Mouse (Mus musculus): ENCODE results near the gene Cx3cr1.
"Not testable (repeated sequence)": the region's sequence is repeated elsewhere in the genome, so short reads cannot be mapped to it uniquely, and the experiment has no call there.

Gene Cx3cr1

GRCm38 (mm10) chr9:120069779-120070178, at the start of gene Cx3cr1:
Gene Cx3cr1 (minus strand): TSS chr9:120069879.
- in situ Hi-C loops (cut with MboI): no loop called here

DNA sequence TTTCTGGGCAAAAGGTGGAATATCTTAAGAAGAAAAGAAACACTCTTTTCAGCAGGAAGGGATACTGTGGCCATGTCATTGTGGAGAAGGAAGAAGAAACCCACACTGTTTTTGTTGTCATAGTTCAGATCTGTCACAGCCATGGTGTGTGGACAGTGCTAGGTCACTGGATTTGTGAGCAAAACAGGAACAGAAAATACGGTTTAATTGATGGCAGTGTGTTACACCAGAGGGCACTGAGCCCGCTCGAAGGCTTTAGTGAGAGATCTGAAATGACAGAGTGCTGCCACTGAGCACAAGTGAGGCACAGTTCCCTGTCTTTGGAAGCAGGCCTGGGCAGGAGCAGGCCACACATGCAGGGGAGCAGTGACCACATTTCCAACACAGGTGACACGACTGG, 48.5 kb upstream of the Cx3cr1 start:
- in situ Hi-C loops (cut with MboI): no loop called here

DNA sequence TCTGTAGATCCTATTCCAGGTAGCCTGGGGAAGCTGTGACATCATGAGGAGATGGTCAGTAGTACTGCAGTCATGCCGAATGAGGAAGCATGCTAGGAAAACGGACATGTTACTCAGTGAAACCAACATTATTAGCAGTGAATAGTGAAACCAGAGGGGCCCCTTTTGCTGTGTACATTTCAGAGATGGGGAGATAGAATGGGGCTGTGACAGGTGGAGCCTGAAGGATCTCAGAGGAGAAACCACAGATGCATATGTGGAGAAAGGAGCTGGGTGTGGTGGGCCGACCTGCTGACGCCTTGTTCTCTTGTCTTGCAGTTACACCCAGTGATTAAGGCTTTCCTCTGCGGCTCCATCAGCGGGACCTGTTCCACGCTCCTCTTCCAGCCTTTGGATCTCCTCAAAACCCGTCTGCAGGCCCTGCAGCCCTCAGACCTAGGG, 46.5 kb upstream of the Cx3cr1 start:
- in situ Hi-C loops (cut with MboI): no loop called here

- in situ Hi-C loops (cut with MboI): no loop called here
Measured at GRCm38 (mm10) chr9:120115580-120115979, 45.9 kb upstream of the Cx3cr1 start.

DNA sequence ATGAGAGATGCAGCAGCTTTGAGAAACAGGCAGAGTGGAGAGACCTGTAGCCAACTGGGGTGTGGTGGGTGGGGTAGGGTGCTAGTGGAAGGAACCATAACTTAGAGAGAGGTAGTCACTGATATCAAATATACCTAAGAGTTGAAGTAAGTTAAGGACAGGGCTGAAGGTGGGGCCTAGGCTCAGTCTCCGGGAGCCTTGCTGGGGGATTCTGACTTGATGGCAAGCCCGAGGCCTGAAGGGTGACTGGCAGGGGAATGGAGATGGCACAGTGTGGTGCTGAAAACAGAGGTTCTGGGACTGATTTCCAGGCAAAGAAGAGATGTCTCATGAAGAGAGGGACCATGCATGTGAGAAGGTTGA, 45.1 kb upstream of the Cx3cr1 start:
- in situ Hi-C loops (cut with MboI): no loop called here

- in situ Hi-C loops (cut with MboI): no loop called here
Measured at GRCm38 (mm10) chr9:120114051-120114788, 44.5 kb upstream of the Cx3cr1 start.

GRCm38 (mm10) chr9:120113456-120113855, 43.8 kb upstream of the Cx3cr1 start:
- in situ Hi-C loops (cut with MboI): no loop called here

DNA sequence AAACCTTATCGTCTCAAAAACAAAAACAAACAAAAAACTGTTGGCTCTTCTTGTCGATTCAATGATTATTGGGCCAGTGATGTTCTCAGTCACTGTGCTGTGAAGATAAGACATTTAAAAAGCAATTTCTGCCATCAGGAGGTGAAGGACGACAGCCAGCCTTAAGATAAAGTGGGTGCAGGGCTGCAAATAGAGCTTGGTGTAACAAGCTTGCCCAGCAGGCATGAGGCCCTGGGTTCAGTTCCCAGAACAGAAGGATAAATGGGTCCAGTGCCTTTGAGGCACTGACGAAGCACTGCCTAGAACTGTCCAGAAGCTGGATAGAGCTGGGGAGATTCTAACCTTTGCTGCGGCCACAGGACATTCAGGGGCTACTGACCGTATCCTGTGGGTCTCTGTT, 42.8 kb upstream of the Cx3cr1 start:
- in situ Hi-C loops (cut with MboI): no loop called here

DNA sequence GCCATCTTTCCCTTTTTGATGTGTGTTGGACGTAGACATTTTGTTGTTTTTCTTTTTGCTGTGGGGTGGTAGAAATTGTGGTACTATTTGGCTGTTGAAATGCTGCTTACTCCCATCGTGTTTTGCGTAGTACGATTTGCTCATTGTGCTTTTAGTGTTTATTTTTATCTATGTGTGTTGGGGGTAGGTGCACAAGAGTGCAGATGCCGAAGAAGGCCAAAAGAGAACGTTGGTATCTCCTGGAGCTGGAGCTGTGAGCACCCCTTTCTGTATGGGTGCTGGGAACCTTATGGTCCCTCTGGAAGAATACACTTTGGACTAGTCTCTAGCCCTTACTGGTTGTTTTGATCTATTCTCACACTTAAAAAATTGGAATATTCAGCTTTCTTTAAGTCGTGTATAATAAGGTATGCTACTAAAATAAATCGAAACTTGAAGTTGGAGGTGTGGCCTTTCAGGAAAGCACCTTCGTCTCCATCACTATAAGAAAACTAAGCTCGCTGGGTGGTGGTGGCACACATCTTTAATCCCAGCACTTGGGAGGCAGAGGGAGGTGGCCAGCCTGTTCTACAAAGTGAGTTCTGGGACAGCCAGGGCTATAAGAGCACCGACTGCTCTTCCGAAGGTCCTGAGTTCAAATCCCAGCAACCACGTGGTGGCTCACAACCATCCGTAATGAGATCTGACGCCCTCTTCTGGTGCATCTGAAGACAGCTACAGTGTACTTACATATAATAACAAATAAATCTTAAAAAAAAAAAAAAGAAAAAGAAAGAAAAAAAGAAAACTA, 41.7 kb upstream of the Cx3cr1 start:
- in situ Hi-C loops (cut with MboI): no loop called here

- in situ Hi-C loops (cut with MboI): no loop called here
Measured at GRCm38 (mm10) chr9:120110211-120111018, 40.7 kb upstream of the Cx3cr1 start, which contains the start of gene Slc25a38. Gene Slc25a38 (plus strand): TSS chr9:120110374.

DNA sequence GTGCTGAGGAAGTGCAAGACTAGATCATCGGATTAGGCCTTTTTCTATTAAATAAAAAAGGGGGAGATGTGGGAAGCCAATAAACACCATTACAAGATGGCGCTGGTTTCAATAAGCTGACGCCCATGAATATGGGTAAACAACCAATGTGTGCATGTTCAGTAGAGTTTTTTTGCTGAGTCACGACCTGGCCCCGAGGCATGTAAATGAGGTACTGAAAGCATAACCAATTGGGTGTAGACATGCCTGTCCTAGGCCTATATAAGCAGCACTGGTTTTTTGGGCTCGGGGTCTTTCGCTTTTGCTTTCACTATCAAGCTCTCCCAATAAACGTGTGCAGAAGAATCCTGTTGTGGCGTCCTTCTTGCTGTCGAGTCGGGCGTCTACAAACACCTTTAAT, 39.3 kb upstream of the Cx3cr1 start:
- in situ Hi-C loops (cut with MboI): not testable (repeated sequence)

DNA sequence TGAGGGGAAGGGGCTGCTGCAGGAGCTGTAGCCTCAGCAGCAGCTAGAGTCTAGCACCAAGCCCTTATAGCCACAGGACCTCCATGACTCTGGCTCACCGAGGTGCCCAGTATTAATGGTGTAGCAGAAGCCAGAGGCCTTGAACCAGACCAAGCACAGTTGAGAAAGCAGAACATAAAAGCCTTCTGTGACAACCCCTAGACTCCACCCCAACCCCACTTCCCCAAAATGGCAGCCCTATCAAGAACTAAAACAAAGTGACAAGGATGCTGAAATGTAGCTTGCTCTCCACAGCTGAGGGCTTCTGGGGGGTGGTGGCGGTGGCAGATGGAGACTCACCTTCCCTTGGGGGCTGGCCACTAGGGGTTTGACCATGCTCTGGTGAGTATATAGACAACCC, 31.5 kb upstream of the Cx3cr1 start:
- in situ Hi-C loops (cut with MboI): no loop called here

DNA sequence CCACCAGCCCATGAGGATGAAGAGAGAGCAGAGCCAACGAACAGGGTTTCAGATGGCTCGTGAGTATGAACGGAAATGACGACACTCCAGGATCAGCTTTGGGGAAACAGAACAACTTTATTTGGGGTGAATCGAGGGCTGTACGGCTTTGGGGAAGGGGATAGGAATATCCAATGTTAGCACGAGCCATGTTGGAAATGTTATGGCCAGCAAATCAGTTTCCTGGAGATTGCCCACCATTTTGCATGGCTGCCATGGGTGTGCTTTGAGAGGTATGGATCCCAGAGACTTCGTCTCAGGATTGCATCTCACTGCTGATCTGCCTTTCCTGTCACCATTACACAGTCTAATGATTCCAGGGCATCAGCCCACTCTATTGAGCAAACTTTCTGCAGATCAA, 29.6 kb upstream of the Cx3cr1 start:
- in situ Hi-C loops (cut with MboI): no loop called here

- in situ Hi-C loops (cut with MboI): no loop called here
Measured at GRCm38 (mm10) chr9:120098682-120099081, 29.0 kb upstream of the Cx3cr1 start.

- in situ Hi-C loops (cut with MboI): no loop called here
Measured at GRCm38 (mm10) chr9:120095886-120096285, 26.2 kb upstream of the Cx3cr1 start.

DNA sequence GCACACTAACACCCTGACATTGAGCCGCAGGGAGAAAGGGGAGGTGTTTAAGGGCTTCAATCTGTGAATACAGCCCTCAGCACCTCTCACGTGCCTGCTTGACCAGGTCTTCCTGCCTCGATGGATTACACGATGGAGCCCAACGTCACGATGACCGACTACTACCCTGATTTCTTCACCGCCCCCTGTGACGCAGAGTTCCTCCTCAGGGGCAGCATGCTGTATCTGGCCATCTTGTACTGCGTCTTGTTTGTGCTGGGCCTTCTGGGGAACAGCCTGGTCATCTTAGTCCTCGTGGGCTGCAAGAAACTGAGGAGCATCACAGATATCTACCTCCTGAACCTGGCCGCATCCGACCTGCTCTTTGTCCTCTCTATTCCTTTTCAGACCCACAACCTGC, 24.0 kb upstream of the Cx3cr1 start:
- in situ Hi-C loops (cut with MboI): no loop called here

DNA sequence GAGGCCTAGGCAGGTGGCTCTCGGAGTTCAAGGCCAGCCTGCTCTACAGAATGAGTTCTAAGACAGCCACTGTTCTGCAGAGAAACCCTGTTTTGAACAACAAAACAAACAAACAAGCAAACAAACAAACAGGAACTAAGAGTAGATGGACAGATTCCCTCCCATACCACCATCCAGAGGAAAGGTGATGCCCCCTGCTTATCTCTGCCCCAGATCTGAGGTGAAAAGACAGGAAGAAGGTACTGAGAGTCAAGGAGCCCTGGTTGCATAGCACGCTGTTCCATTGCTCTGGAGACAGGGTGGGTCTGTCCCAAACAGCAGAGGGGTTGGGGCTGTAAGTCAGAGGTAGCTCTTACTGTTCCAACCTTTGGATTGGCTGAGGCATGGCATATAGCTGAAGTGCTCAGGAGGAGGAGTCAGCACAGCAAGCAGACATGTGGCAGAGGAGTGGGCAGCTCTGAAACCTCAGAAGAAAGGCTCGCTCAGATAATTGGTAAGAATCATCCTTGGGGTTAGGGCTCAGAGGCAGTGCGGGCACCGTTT, 22.1 kb upstream of the Cx3cr1 start, which contains the start of gene Ccr8:
Gene Ccr8, plus strand, starts transcription at position 419 of the 543 bp plus-strand sequence.
- in situ Hi-C loops (cut with MboI): no loop called here

- in situ Hi-C loops (cut with MboI): no loop called here
Measured at GRCm38 (mm10) chr9:120091086-120091485, 21.4 kb upstream of the Cx3cr1 start.

GRCm38 (mm10) chr9:120089125-120089524, 19.4 kb upstream of the Cx3cr1 start:
- in situ Hi-C loops (cut with MboI): no loop called here

DNA sequence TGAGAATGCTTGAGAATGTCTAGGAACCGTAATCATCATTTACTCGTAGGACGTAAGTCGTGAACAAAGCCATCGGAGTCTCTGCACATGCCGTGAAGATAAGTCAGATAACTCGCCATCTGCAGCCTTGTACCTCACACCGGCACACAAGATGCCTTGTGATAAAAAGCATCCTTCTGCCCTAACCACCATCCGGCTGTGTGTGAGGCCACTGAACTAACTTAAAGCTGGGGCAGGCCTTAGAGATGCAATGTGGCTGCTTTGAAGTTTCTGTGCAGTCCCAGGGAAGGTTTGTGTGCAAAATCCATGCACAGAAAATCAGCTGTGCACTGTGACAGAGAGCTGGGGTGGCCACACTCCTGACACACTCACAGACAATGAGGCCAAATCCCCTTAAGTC, 14.7 kb upstream of the Cx3cr1 start:
- in situ Hi-C loops (cut with MboI): no loop called here

DNA sequence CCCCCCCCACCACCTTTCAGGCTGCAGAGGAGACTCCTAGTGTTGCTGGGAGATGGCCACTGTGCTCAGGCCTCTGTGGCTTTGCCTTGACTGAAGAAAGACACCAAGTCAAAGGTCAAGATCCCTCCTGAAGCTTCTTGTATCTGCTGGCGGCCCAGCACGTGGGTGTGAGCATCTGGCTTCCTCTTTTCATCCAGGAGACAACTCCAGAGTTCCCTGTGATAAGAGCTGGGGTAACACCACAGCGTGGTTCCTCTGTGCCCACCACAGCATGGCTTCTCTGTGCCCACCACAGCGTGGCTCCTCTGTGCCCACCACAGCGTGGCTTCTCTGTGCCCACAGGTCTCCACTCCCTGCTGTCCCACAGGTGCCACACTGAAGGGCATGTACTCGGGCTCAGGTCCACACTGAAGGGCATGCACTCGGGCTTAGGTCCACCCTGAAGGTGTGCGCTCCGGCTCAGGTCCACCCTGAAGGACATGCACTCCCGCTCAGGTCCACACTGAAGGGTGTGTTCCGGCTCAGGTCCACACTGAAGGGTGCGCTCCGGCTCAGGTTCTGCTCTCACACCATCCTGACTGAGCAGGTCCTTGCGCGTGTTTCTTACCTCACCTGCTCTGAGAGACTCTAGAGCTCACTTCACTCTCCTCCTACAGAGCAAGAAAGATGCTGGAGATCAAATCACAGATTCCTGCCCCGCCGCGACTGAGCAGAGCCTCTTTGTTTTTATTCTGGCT, 13.6 kb upstream of the Cx3cr1 start:
- in situ Hi-C loops (cut with MboI): no loop called here

Measured in mature B cell (primary cell).